Mouse (Mus musculus): ENCODE results near the gene Dnajc6.

Gene Dnajc6

DNA sequence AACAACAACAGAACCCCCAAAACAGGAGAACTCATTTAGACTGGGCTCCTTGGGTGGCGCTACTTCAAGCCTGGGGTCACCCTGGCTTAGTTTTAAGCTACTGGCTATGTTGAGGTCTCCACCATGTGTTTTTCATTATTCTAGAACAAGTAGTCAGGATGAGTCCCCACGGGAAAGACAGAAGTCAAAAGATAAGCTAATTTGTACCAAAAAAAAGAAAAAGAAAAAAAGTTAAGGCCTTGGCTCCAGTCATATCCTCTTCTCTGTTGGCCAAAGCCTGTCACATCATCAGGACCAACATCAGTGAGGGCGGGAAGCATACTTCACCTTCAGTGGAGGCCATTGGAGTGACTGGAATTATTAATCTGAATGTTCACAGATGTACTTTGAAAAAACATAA, 188.4 kb downstream of the Dnajc6 start:
- no peak for DNase-seq (ENCODE audit: low spot score in 2 of 2)

DNA sequence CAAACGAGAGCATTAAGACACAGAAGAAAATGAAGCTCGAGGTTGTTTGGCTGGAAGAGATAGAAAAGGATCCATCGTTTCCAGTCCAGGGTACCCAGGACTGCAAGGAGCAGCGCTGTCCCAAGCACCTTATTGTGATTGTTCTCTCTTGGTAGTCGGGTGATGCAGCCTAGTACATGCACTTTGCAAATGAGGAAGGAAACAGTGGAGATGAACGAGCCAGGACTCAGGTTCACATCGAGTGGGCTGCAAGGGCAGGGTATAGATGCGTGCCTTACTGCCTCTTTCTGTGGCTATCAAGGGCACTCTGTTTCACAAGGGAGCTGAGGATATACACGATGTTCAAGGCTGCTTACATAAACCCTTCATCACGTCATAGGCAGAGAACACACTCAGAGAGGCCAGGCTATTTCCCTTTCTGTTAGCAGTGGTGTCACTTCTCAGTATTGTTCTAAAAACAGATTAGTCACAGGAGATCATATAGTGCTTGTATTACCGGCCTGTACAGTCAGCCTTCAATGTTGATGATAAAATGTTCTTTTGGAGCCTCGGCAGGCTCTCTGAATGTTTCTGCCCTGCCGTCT, 189.9 kb downstream of the Dnajc6 start:
- no peak for DNase-seq (ENCODE audit: low spot score in 2 of 2)

DNA sequence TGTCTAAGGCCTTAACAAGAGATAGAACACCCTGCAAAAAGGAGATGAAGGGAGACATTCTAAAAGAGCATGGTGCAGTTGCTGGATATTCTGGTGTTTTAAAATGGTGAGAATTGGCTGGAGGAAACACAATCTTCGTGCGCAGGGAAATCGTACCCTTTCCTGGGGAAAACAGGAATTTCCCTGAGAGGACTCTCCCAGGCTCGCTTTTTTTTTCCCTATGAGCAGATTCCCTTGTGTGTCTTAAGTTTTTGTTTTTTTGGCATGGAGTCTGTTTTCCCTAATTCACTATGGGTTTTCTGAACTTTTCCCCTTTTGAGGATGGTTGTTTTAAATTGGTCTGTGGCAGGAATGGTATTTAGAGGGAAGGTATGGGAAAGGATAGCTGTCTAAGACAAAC, 192.8 kb downstream of the Dnajc6 start:
- DNase-seq (ENCODE audit: low spot score in 2 of 2) = no peak

DNA sequence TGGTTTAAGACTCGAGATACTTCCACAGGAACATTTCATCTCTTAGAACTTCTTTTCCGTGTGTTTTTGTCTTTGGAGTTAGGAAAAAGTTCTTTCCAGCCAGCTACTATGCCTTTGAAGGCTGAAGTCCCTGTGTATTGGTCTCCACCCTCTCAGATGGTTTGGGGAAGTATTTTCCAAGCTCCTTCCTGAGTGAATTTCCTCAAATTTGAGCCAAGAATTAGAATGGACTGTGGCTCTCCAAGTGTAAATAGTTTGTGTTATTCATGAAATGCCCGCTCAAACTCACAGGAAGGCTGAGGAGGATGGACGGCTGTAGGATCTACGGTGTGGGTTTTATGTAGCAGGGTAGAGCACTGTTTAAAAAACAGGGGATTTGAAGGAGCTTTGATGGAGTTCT, 193.2 kb downstream of the Dnajc6 start:
- no peak for DNase-seq (ENCODE audit: low spot score in 2 of 2)
